Mouse (Mus musculus) cerebellum, postnatal 25 days (tissue): Measurements from ENCODE around the gene Gp1ba.

Experiments
- DNase-seq, 2 experiments: peaks; one replicate each; pipeline ENCODE4 v3.0.0; 2021; ENCODE audit warnings: mixed read lengths in 2 of 2

The Gp1ba gene

GRCm38 (mm10) chr11:70653345-70654197, 14.6 kb downstream of the Gp1ba start:
- DNase-seq: peak; percentile 74 to 85

DNA sequence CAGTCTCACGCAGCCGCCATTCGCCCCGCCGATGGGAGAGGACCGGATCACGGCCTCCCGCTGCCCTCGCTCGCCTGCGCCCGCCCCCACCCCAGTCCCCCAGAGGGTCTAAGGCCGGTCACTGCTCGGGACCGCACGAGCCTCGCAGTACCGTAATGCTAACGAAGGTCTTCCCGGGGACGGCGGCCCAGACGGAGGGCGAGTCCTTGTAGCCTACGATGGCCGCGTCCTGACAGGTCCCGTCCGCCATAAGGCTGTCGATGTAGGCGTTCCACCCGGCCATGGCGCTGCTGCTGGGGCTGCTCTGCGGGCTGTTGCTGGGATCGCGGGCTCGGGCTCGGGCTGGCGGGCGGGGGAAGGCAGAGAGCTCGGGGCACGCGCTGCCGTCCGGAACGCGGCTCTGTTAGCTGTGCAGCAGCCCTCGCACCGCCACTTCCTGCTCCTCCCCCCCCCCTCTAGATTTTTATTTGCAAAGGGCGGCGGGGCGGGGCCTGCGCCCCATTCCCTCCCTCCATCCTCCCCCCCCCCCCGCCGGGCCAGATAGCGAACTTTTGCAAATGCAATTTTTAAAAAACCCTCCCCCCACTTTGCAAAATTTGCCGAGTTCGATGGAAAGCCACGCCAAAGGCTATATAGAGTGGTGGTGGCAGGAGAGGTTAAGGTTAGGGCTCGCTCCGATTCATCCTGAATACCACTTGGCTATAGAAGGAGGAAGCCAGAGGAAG, 15.4 kb downstream of the Gp1ba start, which contains the start of gene Pfn1:
TSS of gene Pfn1 (minus strand) at position 447 of the 725 bp plus-strand sequence.
- DNase-seq: peak; percentile 81 to 91

- peak; percentile 92 to 94 for DNase-seq
Measured at GRCm38 (mm10) chr11:70654923-70655570, 16.1 kb downstream of the Gp1ba start.

DNA sequence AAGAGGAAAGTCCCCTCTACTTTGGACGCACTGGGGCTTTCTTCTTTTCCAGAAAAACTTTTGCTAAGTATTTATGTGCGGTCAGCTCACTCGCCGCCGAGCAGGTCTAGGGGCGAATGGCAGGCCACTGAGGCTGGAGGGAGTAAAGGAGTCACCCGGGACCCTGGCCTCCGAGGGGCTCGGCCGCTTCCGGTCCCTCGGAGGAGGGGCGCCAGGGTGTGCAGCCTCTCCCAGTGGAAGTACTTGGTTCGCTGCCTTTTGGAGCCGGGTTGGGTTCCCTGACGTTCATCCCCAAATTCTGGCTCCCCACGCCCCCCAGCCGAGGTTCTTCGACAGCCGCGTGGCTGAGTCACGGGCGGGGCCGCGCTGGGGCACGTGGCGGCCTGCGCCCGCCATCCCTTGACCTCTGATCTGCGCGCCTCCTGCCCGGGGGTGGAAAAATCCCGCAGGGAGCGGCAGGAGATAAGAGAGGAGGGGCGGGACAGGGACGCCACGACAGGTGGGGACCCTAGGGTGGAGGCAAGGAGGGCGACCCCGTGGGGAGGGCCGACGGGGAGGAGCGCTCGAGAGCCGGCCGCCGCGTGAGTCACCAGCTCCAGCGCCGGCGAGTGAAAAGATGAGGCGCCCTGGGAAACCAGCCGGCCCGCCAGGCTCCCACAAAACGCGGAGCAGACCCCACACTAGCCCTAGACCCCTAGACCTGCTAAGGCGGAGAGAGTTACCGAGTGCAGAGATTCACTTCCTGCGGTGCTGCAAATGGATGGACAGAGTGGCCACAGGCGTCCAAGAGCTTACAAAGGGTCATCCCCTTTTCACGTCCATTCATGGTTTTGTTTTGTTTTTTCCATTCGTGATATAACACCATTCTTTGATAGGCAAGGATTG, 16.9 kb downstream of the Gp1ba start:
- peak; percentile 56 to 60 for DNase-seq

DNA sequence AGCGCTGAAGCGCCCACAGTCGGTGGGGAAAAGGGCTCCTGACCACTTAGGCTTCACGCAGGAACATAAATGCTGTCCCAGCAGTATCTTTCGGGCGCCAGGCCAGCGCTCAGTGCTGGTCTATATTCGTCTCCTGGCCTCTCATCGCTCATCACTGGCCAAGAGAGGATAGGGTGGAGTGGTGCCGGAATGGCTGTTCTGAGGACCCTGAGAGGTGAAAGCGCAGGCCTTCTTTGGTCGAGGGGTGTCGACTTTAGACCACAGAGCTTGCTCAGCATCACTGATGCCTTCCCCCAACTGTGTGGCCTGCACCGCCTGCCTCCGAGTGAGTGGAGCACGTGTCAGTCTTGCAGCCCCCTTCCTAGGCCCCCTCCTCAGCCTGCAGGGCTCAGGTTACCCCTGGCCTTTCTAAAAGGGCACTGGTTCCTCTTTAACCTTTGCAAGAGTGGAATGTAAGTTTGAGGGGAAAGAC, 17.6 kb downstream of the Gp1ba start:
- peak; percentile 61 to 77 for DNase-seq

- peak in 1 of 2 experiments; percentile 56 for DNase-seq
Measured at GRCm38 (mm10) chr11:70656964-70657363, 18.0 kb downstream of the Gp1ba start, which contains the start of gene Eno3. Gene Eno3 (plus strand): TSS chr11:70657202.

DNA sequence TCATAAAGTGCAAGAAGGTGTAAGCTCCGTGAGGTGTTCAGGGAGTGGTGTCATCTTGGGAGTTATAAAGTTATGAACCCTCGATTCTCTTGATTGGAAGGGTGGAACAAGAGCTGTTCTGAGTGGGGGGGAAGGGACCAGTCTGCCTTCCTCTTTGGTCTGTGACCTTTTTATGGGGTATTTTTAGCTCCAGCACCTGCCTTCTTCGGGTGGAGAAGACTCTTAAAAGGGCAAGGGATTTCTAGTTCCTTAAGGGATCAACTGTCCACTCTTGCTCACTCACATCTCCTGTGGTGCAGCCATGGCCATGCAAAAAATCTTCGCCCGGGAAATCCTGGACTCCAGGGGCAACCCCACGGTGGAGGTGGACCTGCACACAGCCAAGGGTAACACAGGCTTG, 18.7 kb downstream of the Gp1ba start:
- no peak for DNase-seq

DNA sequence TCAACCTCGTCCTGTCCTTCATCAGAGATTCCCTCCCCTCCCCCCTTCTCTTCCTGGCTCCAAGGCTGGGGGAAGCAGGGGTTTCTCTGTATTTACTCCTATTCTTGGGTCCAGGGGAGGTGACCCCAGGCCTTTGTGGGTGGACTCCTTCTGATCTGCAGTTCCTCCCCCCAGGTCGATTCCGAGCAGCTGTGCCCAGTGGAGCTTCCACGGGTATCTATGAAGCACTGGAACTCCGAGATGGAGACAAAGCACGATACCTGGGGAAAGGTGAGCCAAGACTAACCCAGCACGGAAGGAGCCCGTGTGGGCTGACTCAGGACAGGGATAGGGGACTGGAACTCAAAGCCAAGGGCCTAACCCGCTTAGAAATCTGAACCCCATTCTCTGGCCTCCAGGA, 19.1 kb downstream of the Gp1ba start:
- no peak for DNase-seq

GRCm38 (mm10) chr11:70658521-70658920, 19.6 kb downstream of the Gp1ba start:
- no peak for DNase-seq

DNA sequence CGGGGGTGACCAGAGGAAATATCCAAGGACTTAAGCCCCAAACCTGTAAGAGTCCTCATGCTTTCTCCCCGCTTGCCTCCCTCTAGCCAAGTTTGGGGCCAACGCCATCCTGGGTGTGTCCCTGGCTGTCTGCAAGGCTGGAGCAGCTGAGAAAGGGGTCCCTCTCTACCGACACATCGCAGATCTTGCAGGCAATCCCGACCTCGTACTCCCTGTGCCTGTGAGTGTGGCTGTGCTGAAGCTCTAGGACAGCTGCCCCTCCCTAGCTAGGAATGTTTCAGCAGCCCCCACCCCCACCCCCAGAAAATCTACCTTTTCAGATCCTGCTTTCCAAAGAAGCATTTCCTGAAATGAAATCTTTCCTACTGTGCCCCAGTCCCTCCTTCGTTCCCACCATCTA, 20.0 kb downstream of the Gp1ba start:
- no peak for DNase-seq

DNA sequence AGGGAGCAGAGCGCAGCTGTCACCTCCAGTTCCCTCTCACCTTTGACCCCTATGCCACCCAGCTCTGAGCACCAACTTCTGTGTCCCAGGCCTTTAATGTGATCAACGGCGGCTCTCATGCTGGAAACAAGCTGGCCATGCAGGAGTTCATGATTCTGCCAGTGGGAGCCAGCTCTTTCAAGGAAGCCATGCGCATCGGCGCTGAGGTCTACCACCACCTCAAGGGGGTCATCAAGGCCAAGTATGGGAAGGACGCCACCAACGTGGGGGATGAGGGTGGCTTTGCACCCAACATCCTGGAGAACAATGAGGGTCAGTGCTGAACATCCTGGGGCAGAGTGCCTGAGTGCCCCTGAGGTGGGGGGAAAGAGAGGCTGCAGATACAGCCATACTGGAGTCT, 21.6 kb downstream of the Gp1ba start:
- DNase-seq: no peak

DNA sequence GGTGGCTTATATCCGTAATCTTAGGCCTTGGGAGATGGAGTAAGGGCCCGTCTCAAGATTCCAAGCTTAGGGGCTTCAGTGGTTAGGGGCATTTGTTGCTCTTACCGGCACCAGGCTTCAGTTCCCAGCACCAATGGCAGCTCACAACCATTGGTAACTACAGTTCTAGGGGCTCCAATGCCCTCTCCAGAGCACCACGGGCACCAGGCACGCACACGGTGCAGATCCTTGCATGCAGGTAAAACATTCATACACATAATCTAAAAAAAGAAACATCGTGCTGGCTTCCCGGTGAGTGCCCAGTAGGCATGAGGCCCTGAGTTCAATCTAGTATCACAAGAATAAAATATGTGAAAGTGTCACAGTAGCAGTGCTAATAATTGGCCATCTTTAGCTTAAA, 24.2 kb downstream of the Gp1ba start:
- DNase-seq: no peak

DNA sequence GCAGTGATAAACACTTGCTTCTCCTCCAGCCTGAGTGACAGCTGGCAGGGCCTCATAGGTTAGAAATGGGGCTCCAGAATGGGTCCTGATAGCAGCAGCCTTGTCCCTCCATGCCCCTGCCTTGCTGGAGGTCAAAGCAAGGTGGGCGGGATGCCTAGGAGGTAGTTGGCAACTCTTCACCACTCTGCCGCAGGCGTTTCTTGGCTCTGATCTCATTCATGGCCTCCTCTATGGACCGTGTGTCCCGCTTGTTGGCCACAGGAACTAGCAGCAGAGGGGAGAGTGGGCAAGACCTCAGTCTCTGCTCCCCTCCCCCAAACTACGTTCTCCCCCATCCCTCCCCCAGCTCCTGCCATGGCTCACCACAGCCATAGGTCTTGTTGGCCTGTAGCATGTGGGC, 25.0 kb downstream of the Gp1ba start:
- no peak for DNase-seq

DNA sequence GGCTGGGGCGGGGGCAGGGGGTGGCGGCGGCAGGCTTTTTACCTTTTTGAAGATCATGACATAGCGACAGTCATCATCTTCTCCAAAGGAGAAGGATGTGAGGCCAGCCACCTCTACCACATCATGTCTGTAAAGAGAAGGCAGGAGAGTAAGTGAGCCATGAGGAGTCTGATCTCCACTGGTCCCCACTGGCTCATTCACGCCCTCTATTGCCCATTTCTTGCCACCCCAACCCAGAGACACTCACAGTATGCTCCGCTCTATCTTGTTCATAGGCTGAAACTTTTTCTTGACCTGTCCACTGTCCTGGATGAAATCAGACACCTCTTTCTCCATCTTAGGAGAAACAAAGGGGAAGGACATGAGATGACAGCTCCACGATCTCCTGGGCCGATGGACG, 25.8 kb downstream of the Gp1ba start:
- DNase-seq: no peak

DNA sequence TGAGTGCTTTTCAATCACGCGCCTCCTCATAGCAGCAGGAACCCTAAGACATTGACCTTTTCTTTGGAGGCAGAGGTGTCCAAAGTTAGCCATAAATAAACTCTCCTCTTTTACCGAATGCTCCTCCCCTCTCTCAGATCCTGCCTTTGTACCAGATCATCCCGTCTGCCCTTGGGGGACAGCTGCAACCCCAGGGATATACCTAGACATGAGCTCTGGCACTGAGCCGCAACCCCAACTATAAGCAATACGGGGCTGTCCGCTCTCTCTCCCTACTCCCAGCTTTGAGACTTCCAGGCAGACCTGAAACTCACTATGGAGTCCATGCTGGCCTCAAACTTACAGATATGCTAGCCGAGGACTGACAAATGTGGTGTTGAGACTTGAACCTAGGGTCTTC, 27.8 kb downstream of the Gp1ba start:
- no peak for DNase-seq

GRCm38 (mm10) chr11:70667271-70668150, 28.6 kb downstream of the Gp1ba start:
- no peak for DNase-seq

GRCm38 (mm10) chr11:70668335-70668770, 29.4 kb downstream of the Gp1ba start:
- DNase-seq: peak; percentile 85 to 87

- peak; percentile 96 to 97 for DNase-seq
Measured at GRCm38 (mm10) chr11:70668771-70669505, 30.0 kb downstream of the Gp1ba start, which contains the start of gene Spag7. Gene Spag7 (minus strand): TSS chr11:70669416.

DNA sequence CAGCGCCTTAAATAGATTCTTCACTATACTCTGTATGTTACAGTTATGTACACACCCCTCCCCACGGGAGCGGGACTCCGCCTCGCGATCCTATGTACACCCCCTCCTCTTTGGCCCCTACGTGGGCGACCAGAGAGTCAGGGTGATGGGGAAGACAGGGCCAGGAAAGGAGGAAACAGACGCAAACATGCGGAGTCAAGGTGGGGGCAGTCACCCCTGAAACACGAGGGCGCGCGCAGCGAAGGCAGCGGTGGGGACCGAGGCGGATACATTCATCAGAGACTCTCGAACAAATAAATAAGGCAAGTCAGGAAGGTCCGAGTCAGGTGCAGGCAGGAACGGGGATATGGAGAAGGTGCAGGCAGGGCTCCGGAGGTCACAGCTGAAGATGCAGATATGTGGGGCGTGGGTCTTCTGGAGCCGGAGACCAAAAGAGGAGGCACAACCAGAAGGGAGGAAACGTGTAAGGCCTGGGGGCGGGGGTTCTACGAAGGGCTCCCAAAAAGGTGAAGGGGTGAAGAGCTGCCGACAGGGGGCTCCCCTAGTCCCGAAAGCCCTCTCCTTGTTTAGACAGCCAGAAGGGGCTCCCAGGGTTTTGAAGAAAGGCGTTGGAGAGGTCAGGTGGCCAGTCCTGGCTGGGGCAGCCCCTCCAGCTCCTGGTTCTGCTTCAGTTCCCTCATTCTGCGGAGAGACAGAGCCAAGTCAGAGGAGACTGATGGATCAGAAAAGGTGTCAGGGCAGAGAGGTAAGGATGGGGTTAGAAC, 30.8 kb downstream of the Gp1ba start:
- DNase-seq: peak; percentile 76 to 83
